Mouse (Mus musculus) gastrocnemius, postnatal 4 days (tissue): ENCODE data around the gene Zfp82. TPM values are rescaled to one million over a fixed set of nuclear protein-coding genes. Genes with fewer than 3 reads are reported as not detected.
"Not testable (repeated sequence)": the region's sequence is repeated elsewhere in the genome, so short reads cannot be mapped to it uniquely, and the experiment has no call there.

Experiments
- DNase-seq, 2 experiments: peaks; one replicate each; pipeline ENCODE4 v3.0.0; 2021 to 2022; ENCODE audit warnings: low spot score in 2 of 2, mixed read lengths in 2 of 2
- long read RNA-seq, 2 experiments: library from polyadenylated mRNA; stranded (forward); transcript quantifications; one replicate each; pipeline ENCODE4 v2.0.0; 2021
- total RNA-seq, 2 experiments: library from RNA; stranded (reverse); gene quantifications; 2 replicates each; pipeline ENCODE4 v1.2.3; 2021

The Zfp82 gene
- 1 to 10 TPM; 4.4 to 5.3 TPM for total RNA-seq
- long read RNA-seq, experiment 1, partial matches to known transcripts = 0 of 1 reads
- long read RNA-seq, experiment 1, other reads (novel, unspliced or antisense) = 1 of 1 reads
- long read RNA-seq, experiment 2 = 0 reads

GRCm38 (mm10) chr7:30072146-30073028, at the start of gene Zfp82:
Gene Zfp82, minus strand, starts transcription at chr7:30072900.
- DNase-seq = peak; percentile 64 to 81

- no peak for DNase-seq
These were observed 49.5 kb upstream of the Zfp82 start for GRCm38 (mm10) chr7:30122188-30122530.

GRCm38 (mm10) chr7:30121308-30122187, 48.8 kb upstream of the Zfp82 start, which contains the start of gene Zfp382:
Gene Zfp382, plus strand, starts transcription at chr7:30121942.
- DNase-seq = peak; percentile 83 to 92

GRCm38 (mm10) chr7:30117935-30118334, 45.2 kb upstream of the Zfp82 start:
- DNase-seq = not testable (repeated sequence)

GRCm38 (mm10) chr7:30116076-30116475, 43.4 kb upstream of the Zfp82 start:
- DNase-seq = no peak

GRCm38 (mm10) chr7:30099297-30099696, 26.6 kb upstream of the Zfp82 start:
- DNase-seq = no peak

- no peak for DNase-seq
These were observed 22.9 kb upstream of the Zfp82 start for GRCm38 (mm10) chr7:30095551-30096125.

- DNase-seq = peak; percentile 64 to 89
These were observed 22.1 kb upstream of the Zfp82 start, which contains the start of gene Zfp260 for GRCm38 (mm10) chr7:30094646-30095429. Gene Zfp260, plus strand, starts transcription at chr7:30094777.

- DNase-seq = no peak
These were observed 21.3 kb upstream of the Zfp82 start for GRCm38 (mm10) chr7:30093918-30094415.

- DNase-seq = no peak
These were observed 20.0 kb upstream of the Zfp82 start for GRCm38 (mm10) chr7:30092666-30093065.

- DNase-seq = no peak
These were observed 18.4 kb upstream of the Zfp82 start for GRCm38 (mm10) chr7:30090970-30091585.

GRCm38 (mm10) chr7:30090092-30090969, 17.6 kb upstream of the Zfp82 start, which contains the start of the genes Gm26920 and Zfp566:
Gene Gm26920, minus strand, starts transcription at chr7:30090410.
Gene Zfp566, minus strand, starts transcription at chr7:30090527.
- DNase-seq = peak; percentile 90 to 95

GRCm38 (mm10) chr7:30089405-30089804, 16.7 kb upstream of the Zfp82 start:
- no peak for DNase-seq

- DNase-seq = peak in 1 of 2 experiments; percentile 18
These were observed 13.8 kb upstream of the Zfp82 start for GRCm38 (mm10) chr7:30086524-30086923.

GRCm38 (mm10) chr7:30064622-30065021, 8.1 kb downstream of the Zfp82 start:
- DNase-seq = no peak

GRCm38 (mm10) chr7:30062478-30062877, 10.2 kb downstream of the Zfp82 start:
- no peak for DNase-seq

- no peak for DNase-seq
These were observed 12.4 kb downstream of the Zfp82 start for GRCm38 (mm10) chr7:30060341-30060740.

GRCm38 (mm10) chr7:30053591-30053990, 19.1 kb downstream of the Zfp82 start:
- DNase-seq = no peak
